Mouse (Mus musculus): ENCODE measurements around the gene Rbfox3. TPM values are rescaled to one million over a fixed set of nuclear protein-coding genes. Genes with fewer than 3 reads are reported as not detected.

The Rbfox3 gene
- polyA plus RNA-seq, 1 experiment from 2014 or later: 0.97 TPM

DNA sequence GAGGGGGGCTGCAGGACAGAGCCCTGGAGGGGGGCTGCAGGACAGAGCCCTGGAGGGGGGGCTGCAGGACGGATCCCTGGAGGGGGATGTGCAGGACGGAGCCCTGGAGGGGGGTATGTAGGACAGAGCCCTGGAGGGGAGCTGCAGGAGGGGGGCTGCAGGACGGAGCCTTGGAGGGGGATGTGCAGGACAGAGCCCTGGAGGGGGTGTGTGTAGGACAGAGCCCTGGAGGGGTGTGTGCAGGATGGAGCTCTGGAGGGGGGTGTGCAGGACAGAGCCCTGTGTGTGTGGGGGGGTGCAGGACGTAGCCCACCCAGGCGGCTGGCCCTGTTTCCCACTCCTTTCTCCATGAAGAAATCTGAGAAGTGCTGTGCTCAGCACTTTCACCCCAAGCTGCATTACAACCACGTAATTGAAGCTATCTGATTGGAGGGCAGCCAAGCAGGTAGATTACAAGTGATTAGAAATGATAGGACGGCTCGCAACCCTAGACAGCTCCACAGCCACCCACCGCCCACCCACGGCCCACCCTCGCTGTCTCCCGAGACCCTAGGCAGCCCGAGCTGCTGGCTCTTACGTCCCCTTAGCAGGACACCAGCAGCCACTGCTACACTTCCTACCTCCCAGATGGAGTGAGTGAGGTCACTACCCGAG, 399.0 kb downstream of the Rbfox3 start:
- Histone ChIP-seq H3K4me1 (ENCODE audit: insufficient read depth, low read depth, low read length) (no peaks in the 10 kb centered on the region), H3K27me3 (replicated peaks; ENCODE audit: insufficient read depth, low read length) (no peaks in the 10 kb centered on the region), H3K9me3 (ENCODE audit: low read length) (no peaks in the 10 kb centered on the region), H3K4me2 (replicated peaks; ENCODE audit: low read depth, low read length) (no peak overlapping the region), H3K4me3 (ENCODE audit: low read depth, low read length) (no peak overlapping the region), H3K9ac (replicated peaks; ENCODE audit: low read depth) (no peak overlapping the region), H3K27ac (ENCODE audit: low read length) (no peak overlapping the region), H3K36me3 (ENCODE audit: insufficient read depth, low read length) (no peaks in the 10 kb centered on the region)
- ATAC-seq: peak; percentile 8; the same call in 1 of the 2 replicates
- TF ChIP-seq EP300 (IDR thresholded peaks at IDR 0.05) (no peak), CTCF (IDR thresholded peaks at IDR 0.05) (no peak)
- WGBS: 25% methylated on average over 13 of the region's 15 CpGs
- DNase-seq (ENCODE audit: low spot score): no peak

DNA sequence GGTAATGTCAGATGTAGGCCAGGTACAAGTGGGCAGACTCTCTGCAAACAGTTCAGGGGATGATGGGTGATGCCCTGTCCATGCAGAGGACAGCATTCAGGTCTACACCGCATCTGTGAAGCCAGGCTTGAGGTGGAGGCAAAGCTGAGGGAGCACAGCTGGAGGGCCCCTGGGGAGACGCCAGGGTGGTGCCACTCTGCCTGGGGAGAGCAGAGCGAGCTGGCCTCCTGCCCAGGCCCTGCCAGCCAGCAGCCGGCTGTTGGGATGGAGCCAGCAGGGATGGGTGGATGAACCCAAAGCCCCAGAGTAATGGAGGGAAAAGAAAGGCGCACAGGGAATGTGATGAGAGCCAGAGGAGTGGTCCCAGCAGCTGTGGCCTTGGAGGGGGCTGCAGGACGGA, 399.5 kb downstream of the Rbfox3 start:
- no peaks in the 10 kb centered on the region for H3K36me3 ChIP-seq (ENCODE audit: insufficient read depth, low read length)
- no peak overlapping the region for H3K27ac ChIP-seq (ENCODE audit: low read length)
- DNase-seq (ENCODE audit: low spot score) (no peak), ATAC-seq (peak; percentile 27)
- no peaks in the 10 kb centered on the region for H3K9me3 ChIP-seq (ENCODE audit: low read length)
- H3K4me1 ChIP-seq (ENCODE audit: insufficient read depth, low read depth, low read length): no peaks in the 10 kb centered on the region
- no peak overlapping the region for H3K9ac ChIP-seq (replicated peaks; ENCODE audit: low read depth)
- 26% methylated on average over 6 of the region's 6 CpGs for whole genome bisulfite sequencing
- H3K27me3 ChIP-seq (replicated peaks; ENCODE audit: insufficient read depth, low read length): no peaks in the 10 kb centered on the region
- H3K4me3 ChIP-seq (ENCODE audit: low read depth, low read length): no peak overlapping the region
- TF ChIP-seq EP300 (IDR thresholded peaks at IDR 0.05): no peak
- TF ChIP-seq CTCF (IDR thresholded peaks at IDR 0.05): no peak
- H3K4me2 ChIP-seq (replicated peaks; ENCODE audit: low read depth, low read length): no peak overlapping the region

DNA sequence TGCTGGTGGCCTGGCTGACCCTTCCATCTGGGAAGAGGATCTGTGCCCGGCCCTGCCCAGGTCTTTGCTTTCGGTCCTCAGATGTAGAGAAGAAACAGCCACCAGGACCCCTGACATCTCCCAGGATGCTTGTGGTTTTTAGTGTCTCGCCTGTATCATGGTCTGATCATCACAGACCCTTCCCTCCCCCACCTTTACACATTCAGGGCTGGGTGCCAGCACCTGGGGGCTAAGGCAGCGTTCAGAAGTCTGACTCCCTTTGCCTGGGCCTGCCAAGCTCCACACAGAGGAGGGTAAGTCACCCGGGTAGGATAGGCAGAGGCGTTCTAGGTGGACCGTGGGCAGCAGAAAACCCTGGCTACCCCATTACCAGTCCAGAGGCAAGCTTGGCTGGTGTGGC, 403.1 kb downstream of the Rbfox3 start:
- Histone ChIP-seq H3K4me1 (ENCODE audit: insufficient read depth, low read depth, low read length) (no peaks in the 10 kb centered on the region), H3K4me2 (replicated peaks; ENCODE audit: low read depth, low read length) (no peak overlapping the region), H3K27ac (ENCODE audit: low read length) (no peak overlapping the region), H3K4me3 (ENCODE audit: low read depth, low read length) (no peak overlapping the region), H3K36me3 (ENCODE audit: insufficient read depth, low read length) (no peaks in the 10 kb centered on the region), H3K9me3 (ENCODE audit: low read length) (no peaks in the 10 kb centered on the region), H3K27me3 (replicated peaks; ENCODE audit: insufficient read depth, low read length) (0 out of 2 replicates have a peak, but pooled peaks cover 5% of the 10 kb centered on the region), H3K9ac (replicated peaks; ENCODE audit: low read depth) (no peak overlapping the region)
- WGBS: 72% methylated on average over 7 of the region's 7 CpGs
- ATAC-seq (no peak), DNase-seq (ENCODE audit: low spot score) (no peak)
- TF ChIP-seq CTCF (IDR thresholded peaks at IDR 0.05) (no peak), EP300 (IDR thresholded peaks at IDR 0.05) (no peak)

DNA sequence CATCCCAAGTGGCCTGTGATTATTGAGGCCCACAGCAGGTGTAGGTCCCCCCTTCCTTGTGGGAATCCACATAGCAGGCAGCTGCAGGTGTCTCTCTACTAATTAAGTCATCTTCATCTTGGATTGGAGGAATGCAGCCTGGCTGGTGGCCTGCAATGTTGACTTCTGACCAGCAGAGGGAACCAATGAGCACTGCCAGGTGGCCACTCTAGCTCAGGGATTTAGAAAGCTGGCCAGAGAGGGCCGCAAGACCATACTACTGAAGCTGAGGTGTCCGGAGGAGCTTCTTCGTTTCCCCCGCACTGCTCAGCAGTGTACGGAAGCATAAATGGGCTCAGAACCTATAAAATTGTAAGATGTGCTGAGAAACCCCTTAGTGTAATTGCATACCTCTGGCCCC, 403.5 kb downstream of the Rbfox3 start:
- Histone ChIP-seq H3K4me2 (replicated peaks; ENCODE audit: low read depth, low read length) (no peak overlapping the region), H3K4me3 (ENCODE audit: low read depth, low read length) (no peak overlapping the region), H3K27me3 (replicated peaks; ENCODE audit: insufficient read depth, low read length) (peaks cover 5% of the 10 kb centered on the region; the same call in 1 of the 2 replicates), H3K9me3 (ENCODE audit: low read length) (no peaks in the 10 kb centered on the region), H3K4me1 (ENCODE audit: insufficient read depth, low read depth, low read length) (no peaks in the 10 kb centered on the region), H3K9ac (replicated peaks; ENCODE audit: low read depth) (no peak overlapping the region), H3K27ac (ENCODE audit: low read length) (no peak overlapping the region), H3K36me3 (ENCODE audit: insufficient read depth, low read length) (no peaks in the 10 kb centered on the region)
- DNase-seq (ENCODE audit: low spot score): peak; percentile 67
- WGBS: 27% methylated on average over 5 of the region's 5 CpGs
- ATAC-seq: no peak
- TF ChIP-seq EP300 (IDR thresholded peaks at IDR 0.05): no peak
- peak; percentile 97 for TF ChIP-seq CTCF (IDR thresholded peaks at IDR 0.05)

DNA sequence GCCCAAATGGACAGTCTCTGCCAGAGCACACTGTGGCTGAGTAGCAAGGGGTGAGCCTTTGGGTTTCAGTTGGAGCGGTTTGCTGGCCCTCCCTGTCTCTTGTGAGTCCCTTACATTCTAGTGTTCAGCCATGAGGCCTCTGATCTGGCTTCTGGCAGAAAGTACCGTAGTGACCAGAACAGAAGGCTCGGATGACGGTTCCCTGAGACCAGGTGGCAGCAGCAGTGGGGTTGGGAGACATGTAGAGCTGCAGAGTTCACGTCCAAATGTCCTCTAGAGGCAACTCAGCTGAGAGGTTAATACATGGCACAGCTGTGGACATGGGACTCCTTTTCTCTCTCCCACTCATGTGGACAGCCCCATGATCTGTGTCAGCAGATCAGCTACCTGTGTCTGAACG, 404.3 kb downstream of the Rbfox3 start:
- ATAC-seq: no peak
- H3K36me3 ChIP-seq (ENCODE audit: insufficient read depth, low read length): no peaks in the 10 kb centered on the region
- 79% methylated on average over 6 of the region's 6 CpGs for WGBS
- H3K4me2 ChIP-seq (replicated peaks; ENCODE audit: low read depth, low read length): no peak overlapping the region
- no peak overlapping the region for H3K9ac ChIP-seq (replicated peaks; ENCODE audit: low read depth)
- no peak overlapping the region for H3K4me3 ChIP-seq (ENCODE audit: low read depth, low read length)
- no peaks in the 10 kb centered on the region for H3K4me1 ChIP-seq (ENCODE audit: insufficient read depth, low read depth, low read length)
- H3K9me3 ChIP-seq (ENCODE audit: low read length): no peaks in the 10 kb centered on the region
- no peak for DNase-seq (ENCODE audit: low spot score)
- H3K27me3 ChIP-seq (replicated peaks; ENCODE audit: insufficient read depth, low read length): peaks cover 5% of the 10 kb centered on the region; the same call in 1 of the 2 replicates
- H3K27ac ChIP-seq (ENCODE audit: low read length): no peak overlapping the region
- no peak for TF ChIP-seq CTCF (IDR thresholded peaks at IDR 0.05)
- no peak for TF ChIP-seq EP300 (IDR thresholded peaks at IDR 0.05)

DNA sequence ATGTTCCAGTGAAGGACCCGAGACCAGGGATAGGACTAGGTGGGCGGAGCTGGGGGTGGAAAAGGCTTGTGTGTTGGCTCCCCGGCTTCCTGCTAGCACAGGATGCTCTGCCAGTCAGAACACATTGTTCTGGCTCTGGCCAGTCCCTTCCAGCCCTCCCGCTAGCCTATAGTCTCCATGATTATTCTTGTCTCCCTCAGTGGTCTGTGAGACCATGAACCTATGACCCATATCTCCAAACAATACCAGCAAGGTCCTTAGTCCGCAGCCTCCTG, 407.3 kb downstream of the Rbfox3 start:
- peaks cover 5% of the 10 kb centered on the region; the same call in 1 of the 2 replicates for H3K27me3 ChIP-seq (replicated peaks; ENCODE audit: insufficient read depth, low read length)
- H3K9me3 ChIP-seq (ENCODE audit: low read length): no peaks in the 10 kb centered on the region
- no peak overlapping the region for H3K9ac ChIP-seq (replicated peaks; ENCODE audit: low read depth)
- peak; percentile 27 for DNase-seq (ENCODE audit: low spot score)
- peak; percentile 69 for ATAC-seq
- WGBS: 44% methylated on average over 5 of the region's 5 CpGs
- TF ChIP-seq EP300 (IDR thresholded peaks at IDR 0.05) (0 out of 2 replicates have a peak, but pooled peaks have one; percentile 36), CTCF (IDR thresholded peaks at IDR 0.05) (no peak)
- H3K4me1 ChIP-seq (ENCODE audit: insufficient read depth, low read depth, low read length): no peaks in the 10 kb centered on the region
- no peaks in the 10 kb centered on the region for H3K36me3 ChIP-seq (ENCODE audit: insufficient read depth, low read length)
- no peak overlapping the region for H3K4me2 ChIP-seq (replicated peaks; ENCODE audit: low read depth, low read length)
- H3K4me3 ChIP-seq (ENCODE audit: low read depth, low read length): no peak overlapping the region
- H3K27ac ChIP-seq (ENCODE audit: low read length): no peak overlapping the region

Measured in lung, postnatal 0 days (tissue).